Mouse (Mus musculus) cerebellum, postnatal 14 days (tissue): ENCODE measurements around the gene Katnb1.
A peak's percentile ranks its signal among the peaks of the same experiment; 100 is the strongest.

Source experiments
- DNase-seq, 2 experiments: peaks; one replicate each; pipeline ENCODE4 v3.0.0; 2021; ENCODE audit warnings: mixed read lengths in 2 of 2

Katnb1 gene

DNA sequence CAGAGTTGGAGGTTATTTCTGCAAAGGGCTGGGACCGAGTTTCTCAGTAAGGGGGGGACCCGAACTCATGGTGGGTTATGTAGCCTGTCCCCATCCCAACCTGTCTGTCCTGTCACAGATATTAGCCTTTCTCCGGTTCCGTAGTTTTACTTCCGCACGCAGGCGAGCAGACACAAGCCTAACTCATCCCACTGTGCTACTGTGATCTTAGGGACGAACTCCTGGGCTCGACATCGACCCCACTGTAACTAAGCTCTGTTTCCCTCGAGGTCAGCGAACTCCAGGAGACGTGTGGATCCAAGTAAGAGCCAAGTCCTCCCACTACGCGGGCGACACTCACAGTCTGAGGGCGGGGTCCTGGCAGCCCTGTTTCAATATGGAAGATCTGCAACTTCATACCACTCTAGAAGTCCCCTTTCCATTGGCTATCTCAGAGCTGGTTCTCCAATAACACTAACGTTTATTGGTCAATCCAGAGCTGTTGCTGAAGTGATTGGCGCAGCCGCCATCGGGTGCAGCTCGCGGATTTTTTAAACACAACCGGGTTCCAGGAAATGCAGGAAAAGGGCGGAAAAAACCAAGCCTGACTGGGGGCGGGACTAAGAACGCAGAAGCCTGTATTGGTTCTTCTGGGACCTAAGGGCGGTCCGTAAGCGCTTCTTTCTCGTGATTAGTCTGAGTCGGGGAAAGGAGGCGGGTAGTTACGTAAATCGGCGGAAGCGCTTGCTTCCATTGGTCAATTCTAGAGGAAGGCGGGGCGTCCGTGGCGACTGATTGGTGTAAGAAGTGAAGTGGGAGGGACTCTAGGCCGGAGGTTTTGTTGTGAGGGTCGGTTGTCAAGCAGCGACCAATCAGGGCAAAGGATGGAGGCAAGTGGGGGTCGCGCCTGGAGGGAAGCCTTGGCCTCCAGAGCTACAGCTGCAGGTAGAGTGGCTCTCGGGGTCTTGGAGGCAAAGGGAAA, at the start of gene Katnb1:
Gene Katnb1 (plus strand): TSS at position 806 of the 961 bp plus-strand sequence.
- DNase-seq: peak; percentile 98

DNA sequence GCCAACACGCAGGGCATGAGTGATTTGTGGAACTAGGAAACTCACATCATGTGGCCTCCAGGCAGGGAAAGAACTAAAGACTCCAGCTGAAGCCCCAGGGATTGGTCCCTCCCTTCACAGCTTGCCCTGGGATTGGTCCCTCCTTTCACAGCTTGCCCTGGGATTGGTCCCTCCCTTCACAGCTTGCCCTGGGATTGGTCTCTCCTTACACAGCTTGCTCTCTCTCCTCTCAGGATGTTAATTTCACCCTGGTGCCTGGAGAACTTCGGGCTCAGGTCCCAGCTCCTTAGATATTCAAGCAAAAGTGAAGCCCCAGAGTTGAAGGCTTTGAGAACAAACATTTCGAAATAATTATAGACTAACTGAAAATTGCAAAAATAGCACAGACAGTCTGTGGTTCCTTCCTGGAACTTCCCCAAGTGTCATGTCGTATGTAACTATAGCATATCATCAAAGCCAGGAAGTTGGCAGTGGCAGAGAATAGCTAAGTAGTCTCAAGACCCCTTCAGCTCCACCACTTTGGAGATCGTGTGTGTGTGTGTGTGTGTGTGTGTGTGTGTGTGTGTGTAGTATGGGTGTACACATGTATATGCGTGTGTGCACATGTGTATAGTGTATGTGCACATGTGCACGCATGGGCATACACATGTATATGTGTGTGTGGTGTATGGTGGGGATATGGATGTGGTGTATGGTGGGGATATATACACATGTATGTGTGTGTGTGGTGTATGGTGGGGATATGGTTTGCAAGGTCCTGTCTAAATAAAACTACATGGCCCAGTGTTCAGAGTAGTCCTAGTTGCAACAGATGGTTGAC, 43.7 kb upstream of the Katnb1 start:
- peak in 1 of 2 experiments; percentile 25 for DNase-seq

- DNase-seq: no peak
These were observed 38.9 kb upstream of the Katnb1 start for GRCm38 (mm10) chr8:95041883-95042784.

GRCm38 (mm10) chr8:95044811-95045210, 36.2 kb upstream of the Katnb1 start:
- DNase-seq: no peak

- DNase-seq: no peak
These were observed 34.0 kb upstream of the Katnb1 start for GRCm38 (mm10) chr8:95046982-95047381.

DNA sequence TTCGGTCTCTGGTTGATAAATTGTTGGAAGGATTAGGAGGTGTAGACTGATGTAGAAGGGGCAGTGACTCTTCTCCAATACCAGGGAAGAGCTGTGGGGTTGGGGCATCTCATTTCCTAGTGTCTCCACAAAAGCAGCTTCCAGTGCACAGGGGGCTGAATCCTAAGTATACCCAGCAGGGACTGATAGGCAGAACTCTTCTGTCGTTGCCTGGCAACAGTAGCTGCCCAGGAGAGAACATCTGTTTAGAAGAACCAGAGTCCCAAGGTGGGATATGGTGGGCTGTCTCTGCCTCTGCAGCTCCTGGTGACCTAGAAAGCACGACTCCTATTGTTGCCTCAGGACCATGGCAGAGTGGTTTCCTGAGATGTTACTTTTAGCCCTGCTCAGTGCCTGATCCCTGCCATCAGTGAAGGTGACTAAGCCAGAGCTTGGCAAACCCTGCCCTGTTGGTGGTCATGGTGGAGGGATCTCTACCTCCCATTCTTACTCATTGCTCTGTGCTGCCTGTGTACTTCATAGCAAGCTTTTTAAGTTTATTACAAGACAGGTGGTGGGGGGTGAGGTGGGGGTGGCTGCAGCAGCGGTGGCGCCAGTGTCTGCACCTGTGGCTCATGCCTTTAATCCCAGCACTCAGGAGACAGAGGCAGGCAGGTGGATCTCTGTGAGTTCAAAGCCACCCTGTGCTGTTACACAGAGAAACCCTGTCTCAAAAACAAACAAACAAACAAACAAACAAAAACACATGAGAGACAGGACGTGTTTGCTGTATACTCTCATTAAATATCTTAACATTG, 32.9 kb upstream of the Katnb1 start:
- no peak for DNase-seq

DNA sequence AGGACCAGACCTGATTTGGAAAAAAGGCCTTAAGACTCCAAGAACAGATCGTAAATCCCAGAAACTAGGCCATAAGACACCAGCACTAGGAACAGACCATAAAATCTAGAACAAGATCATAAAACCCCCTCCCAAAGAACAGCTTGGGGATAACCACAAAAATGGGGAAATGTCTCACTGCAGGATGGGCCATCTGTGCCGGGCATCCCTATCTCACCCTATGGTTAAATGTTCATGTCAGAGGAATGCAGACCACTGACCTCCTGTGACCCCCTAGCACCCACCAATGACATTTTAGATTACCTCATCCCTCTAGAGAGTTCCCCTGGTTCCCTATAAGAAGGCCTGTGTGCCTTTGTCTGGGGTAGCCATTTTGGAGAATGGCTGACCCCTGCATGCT, 31.4 kb upstream of the Katnb1 start:
- no peak for DNase-seq

DNA sequence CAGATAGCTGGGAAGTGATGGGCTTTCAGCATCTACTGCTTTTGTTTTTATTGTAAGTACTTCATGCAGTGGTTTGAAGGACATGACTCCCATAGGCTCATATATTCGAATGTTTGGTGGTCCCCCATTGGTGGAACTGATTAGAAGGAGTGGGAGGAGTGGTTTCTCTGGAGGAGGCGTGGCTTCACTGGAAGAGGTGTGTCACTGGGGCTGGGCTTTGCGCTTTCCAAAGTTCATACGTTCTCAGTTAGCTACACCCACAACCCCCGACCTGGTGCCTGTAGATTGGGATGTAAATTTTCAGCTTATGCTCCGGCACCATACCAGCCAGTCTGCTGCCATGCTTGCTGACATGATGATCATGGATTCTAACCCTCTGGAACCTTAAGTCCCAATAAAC, 26.5 kb upstream of the Katnb1 start:
- DNase-seq: no peak

DNA sequence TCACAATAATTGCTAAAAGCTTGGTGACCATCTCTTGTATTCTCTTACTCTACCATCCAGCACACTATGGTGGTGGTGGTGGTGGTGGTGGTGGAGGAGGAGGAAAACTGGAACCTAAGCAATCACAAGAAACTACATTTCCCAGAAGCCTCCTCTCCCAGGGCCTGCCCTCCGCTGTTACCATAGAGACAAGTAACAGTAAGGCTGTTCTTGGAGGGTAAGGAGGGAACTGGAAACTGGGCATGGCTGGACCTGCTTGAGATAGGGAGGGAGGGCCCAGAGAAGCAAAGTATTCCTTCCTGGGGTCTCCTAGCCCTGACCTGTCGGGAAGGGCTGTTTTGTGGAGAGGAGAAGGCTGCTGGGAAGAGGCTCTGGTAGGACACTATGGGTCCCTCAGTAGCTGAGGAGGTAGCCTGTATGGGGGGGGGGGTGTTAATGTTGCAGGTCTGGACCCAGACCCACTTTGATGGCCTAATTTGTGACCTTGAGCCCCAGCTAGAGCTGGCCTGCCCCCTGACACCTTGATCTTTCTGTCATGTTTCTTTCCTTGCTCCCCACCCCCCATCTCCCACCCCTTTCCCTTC, 26.0 kb upstream of the Katnb1 start, which contains the start of gene Drc7:
Gene Drc7 (plus strand): TSS at position 177 of the 584 bp plus-strand sequence.
- no peak for DNase-seq

GRCm38 (mm10) chr8:95056414-95056813, 24.6 kb upstream of the Katnb1 start:
- no peak for DNase-seq

DNA sequence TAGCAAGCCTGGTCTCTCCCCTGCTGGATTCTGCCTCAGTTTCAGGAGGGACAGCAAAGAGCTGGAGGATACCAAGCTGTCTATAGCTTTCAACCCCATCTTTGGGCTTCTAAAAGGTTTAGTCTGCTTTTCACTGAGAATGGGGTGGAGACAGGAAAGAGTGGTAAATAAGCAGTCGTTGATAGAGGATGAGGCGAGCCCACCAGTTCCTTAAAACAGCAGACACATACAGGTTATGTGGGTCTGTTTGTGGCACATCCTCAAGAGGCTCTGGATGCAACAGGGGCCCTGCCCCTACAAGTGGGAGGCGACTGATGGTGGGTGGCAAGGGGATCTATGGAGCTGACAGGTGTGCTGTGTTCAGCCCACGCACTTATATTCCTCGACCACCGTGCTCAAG, 22.3 kb upstream of the Katnb1 start:
- DNase-seq: no peak

GRCm38 (mm10) chr8:95059812-95060533, 21.0 kb upstream of the Katnb1 start:
- no peak for DNase-seq

- peak; percentile 59 to 73 for DNase-seq
These were observed 16.5 kb upstream of the Katnb1 start for GRCm38 (mm10) chr8:95064531-95064930.

GRCm38 (mm10) chr8:95067582-95067981, 13.4 kb upstream of the Katnb1 start:
- peak; percentile 37 to 77 for DNase-seq

GRCm38 (mm10) chr8:95075504-95075903, 5.5 kb upstream of the Katnb1 start:
- no peak for DNase-seq

DNA sequence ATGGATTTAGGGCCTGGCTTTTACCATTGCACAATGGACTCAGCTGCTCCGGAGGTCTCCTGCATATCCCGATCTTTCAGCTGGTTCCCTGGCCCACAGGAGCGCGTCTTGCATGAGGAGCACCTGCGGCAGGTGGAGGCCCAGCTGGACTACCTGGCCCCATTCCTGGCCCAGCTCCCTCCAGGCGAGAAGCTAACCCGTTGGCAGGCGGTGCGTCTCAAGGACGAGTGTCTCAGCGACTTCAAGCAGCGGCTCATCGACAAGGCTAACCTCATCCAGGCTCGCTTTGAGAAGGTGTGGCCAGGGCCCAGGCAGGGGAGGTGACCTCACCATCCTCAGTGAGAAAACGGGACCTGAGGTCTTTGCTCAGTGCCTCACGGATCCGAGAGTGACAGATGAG, 4.8 kb upstream of the Katnb1 start:
- peak; percentile 70 to 74 for DNase-seq

GRCm38 (mm10) chr8:95078055-95078454, 2.9 kb upstream of the Katnb1 start:
- peak; percentile 59 to 62 for DNase-seq

DNA sequence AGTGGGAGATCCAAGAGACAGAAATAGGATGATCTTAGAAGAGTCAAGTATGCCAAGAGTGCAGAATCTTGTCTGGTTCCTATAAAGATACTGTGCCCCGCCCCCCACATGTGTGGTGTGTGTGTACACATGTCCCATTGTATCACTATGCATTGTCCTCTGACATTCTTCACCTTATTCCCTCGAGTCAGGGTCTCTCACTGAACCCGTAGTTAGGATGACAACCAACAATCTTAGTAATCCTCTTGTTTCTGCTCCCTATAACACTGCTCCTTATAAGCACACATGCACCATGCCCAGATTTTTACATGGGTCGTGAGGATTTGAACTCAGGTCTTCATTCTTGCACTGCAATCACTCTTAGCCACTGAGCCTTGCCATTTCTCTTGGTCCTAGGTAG, 1.7 kb upstream of the Katnb1 start:
- DNase-seq: no peak

DNA sequence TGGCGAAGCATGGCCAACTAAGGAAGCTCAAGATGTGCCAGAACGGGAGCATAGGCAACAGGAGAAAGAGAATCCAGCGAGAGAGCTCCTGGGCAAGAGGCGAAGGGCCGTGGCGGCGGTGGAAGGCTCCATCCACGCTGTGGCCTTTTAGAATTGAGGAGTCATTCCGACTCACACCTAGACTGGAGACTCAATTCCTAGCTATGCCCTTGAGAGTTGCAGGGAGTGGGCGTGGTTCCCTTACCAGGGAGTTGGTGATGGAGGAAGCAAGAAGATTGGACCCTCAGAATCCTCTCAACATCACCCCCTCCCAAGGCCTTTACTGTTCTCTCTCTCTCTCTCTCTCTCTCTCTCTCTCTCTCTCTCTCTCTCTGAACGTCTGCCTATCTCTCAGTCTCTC, 664 bp downstream of the Katnb1 start:
- peak; percentile 22 to 47 for DNase-seq

GRCm38 (mm10) chr8:95084261-95084660, 3.3 kb downstream of the Katnb1 start:
- DNase-seq: no peak
